Mouse (Mus musculus): Measurements from ENCODE around the gene Axin2.

- TF ChIP-seq POLR2A (IDR thresholded peaks at IDR 0.05; ENCODE audit: borderline replicate concordance, control insufficient read depth, low read depth, low read length) (no peak), CTCF (IDR thresholded peaks at IDR 0.05; ENCODE audit: control insufficient read depth, insufficient read depth, low read length) (no peak)
Observed at GRCm38 (mm10) chr11:108973459-108973858, 53.3 kb downstream of the Axin2 start.

All from bone marrow, adult 2 months (tissue).